Mouse (Mus musculus) limb, embryonic 14.5 days (tissue): ENCODE measurements around the gene Cdk7. TPM values are rescaled to one million over a fixed set of nuclear protein-coding genes. Genes with fewer than 3 reads are reported as not detected.

ENCODE experiments used
- ATAC-seq: fragments of 200-750 bp; cut with Nextera tagmentation; 2 replicates; pipeline ENCODE4 v1.8.0; 2017; ENCODE audit warnings: low read depth, moderate number of reproducible peaks, moderate TSS enrichment; ENCODE audit not compliant: low FRiP score
- DNase-seq: peaks from one replicate; pipeline ENCODE4 v3.0.0-alpha.2; 2015; ENCODE audit warnings: low spot score
- H3K27ac ChIP-seq: fragments of 300-500 bp; sonication (generic); replicated peaks from 2 replicates; pipeline ENCODE4 v1.5.1; 2014; ENCODE audit warnings: low read depth, mild to moderate bottlenecking, low read length, moderate library complexity, mixed read lengths
- H3K27me3 ChIP-seq: fragments of 300-500 bp; sonication (generic); 2 replicates; pipeline ENCODE4 v1.6.1; 2014; ENCODE audit warnings: low read length, mixed read lengths; ENCODE audit not compliant: control insufficient read depth, insufficient read depth
- H3K36me3 ChIP-seq: fragments of 300-500 bp; sonication (generic); 2 replicates; pipeline ENCODE4 v1.6.1; 2014; ENCODE audit warnings: mild to moderate bottlenecking, low read length, moderate library complexity, mixed read lengths; ENCODE audit not compliant: control insufficient read depth, insufficient read depth
- H3K4me1 ChIP-seq: fragments of 300-500 bp; sonication (generic); 2 replicates; pipeline ENCODE4 v1.6.1; 2014; ENCODE audit warnings: antibody characterized with exemption, low read length, mixed read lengths; ENCODE audit not compliant: control insufficient read depth, insufficient read depth
- H3K4me2 ChIP-seq: fragments of 300-500 bp; sonication (generic); replicated peaks from 2 replicates; pipeline ENCODE4 v1.6.1; 2014; ENCODE audit warnings: low read depth, mild to moderate bottlenecking, low read length, moderate library complexity; ENCODE audit not compliant: severe bottlenecking
- H3K4me3 ChIP-seq: fragments of 300-500 bp; sonication (generic); replicated peaks from 2 replicates; pipeline ENCODE4 v1.5.1; 2014; ENCODE audit warnings: low read length
- H3K9ac ChIP-seq: fragments of 300-500 bp; sonication (generic); 2 replicates; pipeline ENCODE4 v1.6.1; 2014; ENCODE audit warnings: mild to moderate bottlenecking, low read depth, low read length, moderate library complexity; ENCODE audit not compliant: severe bottlenecking
- H3K9me3 ChIP-seq: fragments of 300-500 bp; sonication (generic); 2 replicates; pipeline ENCODE4 v1.6.1; 2016; ENCODE audit warnings: low read length; ENCODE audit not compliant: control insufficient read depth
- POLR2A ChIP-seq: fragments of 200-500 bp; IDR thresholded peaks from 2 replicates; pipeline ENCODE4 v1.8.0; 2012; ENCODE audit warnings: inconsistent platforms, mild to moderate bottlenecking, moderate library complexity, borderline replicate concordance; ENCODE audit not compliant: insufficient read depth, insufficient read length; ENCODE audit errors: extremely low read depth
- WGBS: fragments of 180-500 bp; shearing (Covaris S2); extraction: QIAGEN DNeasy Blood & Tissue Kit; methylation state at CpG from one replicate; pipeline ENCODE4 v1.1.7; 2014; 5-methylcytosine and 5-hydroxymethylcytosine counted together
- polyA plus RNA-seq, 2 experiments: library from polyadenylated mRNA; depleted of rRNA in 1 of 2; stranded (reverse) in 1 of 2; unstranded in 1 of 2; fragments of >200 nt; fragmentation: Nextera tagmentation in 1 of 2; extraction: Ambion mirVana in 1 of 2; gene quantifications; 2 replicates each; pipeline versions ENCODE4 v1.2.1 to v1.2.3; 2012 to 2014

Cdk7 gene
- polyA plus RNA-seq, 2 experiments: 60.3 to 94.8 TPM

DNA sequence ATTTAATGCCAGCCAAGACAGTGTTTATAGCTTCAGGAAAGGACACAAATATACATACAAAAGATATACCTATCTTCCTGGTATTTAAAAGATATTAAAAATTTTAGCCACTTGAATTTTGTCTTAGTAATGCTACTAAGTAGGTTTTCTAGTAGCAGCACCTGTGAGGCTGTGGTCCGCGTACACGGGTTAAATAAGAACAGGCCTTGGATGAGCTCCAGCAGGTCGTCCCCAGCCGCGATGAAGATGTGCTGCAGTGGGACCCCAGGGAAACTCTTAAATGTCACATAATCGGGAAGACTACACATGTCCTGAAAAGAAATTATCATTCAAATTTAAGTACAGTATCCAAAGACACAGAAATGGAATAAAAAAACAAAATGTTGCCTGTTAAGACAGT is 24.5 kb downstream of the Cdk7 start:
- no peak overlapping the region for H3K4me3 ChIP-seq
- no peak overlapping the region for H3K9ac ChIP-seq
- no peaks in the 10 kb centered on the region for H3K9me3 ChIP-seq
- WGBS: 94% methylated on average over 7 of the region's 7 CpGs
- peaks cover 92% of the 10 kb centered on the region for H3K36me3 ChIP-seq
- TF ChIP-seq POLR2A: no peak
- DNase-seq: no peak
- no peak for ATAC-seq
- H3K27ac ChIP-seq: no peak overlapping the region
- no peaks in the 10 kb centered on the region for H3K27me3 ChIP-seq
- no peak overlapping the region for H3K4me2 ChIP-seq
- no peaks in the 10 kb centered on the region for H3K4me1 ChIP-seq

DNA sequence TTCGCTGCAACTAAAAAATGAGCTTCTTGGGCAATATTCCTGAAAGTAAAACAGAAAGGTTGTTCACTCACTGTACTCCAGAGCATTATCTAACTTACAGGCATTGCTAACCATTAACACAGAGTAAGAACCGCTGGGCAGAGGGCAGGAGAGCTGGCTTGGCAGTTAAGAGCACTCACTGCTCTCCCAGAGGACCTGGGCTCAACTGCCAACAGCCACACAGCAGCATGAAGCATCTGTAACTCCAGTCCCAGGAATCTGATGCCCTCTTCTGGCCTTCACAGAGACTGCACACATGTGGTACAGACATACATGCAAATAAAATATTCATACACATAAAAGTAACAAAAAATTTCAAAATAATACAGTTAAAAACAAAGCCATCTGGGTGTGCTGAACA is 27.3 kb downstream of the Cdk7 start:
- no peak for TF ChIP-seq POLR2A

DNA sequence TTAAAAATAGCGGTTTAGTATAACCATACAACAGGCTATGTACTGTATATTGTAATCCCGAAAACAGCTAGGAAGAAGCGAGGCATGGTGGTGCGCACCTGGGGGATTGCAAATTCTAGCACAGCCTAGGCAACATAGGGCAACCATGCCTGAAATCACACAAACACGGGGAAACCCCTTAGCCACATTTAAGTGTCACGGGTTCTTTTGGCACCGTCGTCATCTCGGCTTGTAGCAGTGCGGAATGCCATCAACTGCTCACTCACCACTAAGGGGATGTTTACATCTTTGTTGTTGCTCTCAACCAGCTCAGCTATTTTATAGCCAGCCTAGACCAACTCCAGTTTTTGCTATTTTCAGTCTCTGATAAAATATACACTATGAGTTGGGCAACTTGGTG is 31.9 kb downstream of the Cdk7 start:
- DNase-seq: no peak
- no peak overlapping the region for H3K27ac ChIP-seq
- no peaks in the 10 kb centered on the region for H3K9me3 ChIP-seq
- no peaks in the 10 kb centered on the region for H3K27me3 ChIP-seq
- TF ChIP-seq POLR2A: no peak
- H3K9ac ChIP-seq: no peak overlapping the region
- H3K4me1 ChIP-seq: no peaks in the 10 kb centered on the region
- no peak overlapping the region for H3K4me2 ChIP-seq
- H3K36me3 ChIP-seq: peaks cover 77% of the 10 kb centered on the region
- ATAC-seq: no peak
- 94% methylated on average over 10 of the region's 10 CpGs for WGBS
- H3K4me3 ChIP-seq: no peak overlapping the region

More for the DNA sequence above, 27.3 kb downstream of the Cdk7 start:
- Histone ChIP-seq H3K4me1 (no peaks in the 10 kb centered on the region), H3K36me3 (peaks cover 92% of the 10 kb centered on the region), H3K9ac (no peak overlapping the region), H3K4me3 (no peak overlapping the region), H3K4me2 (no peak overlapping the region), H3K9me3 (no peaks in the 10 kb centered on the region), H3K27ac (no peak overlapping the region), H3K27me3 (no peaks in the 10 kb centered on the region)
- DNase-seq: no peak
- ATAC-seq: no peak
- 91% methylated on average over 2 of the region's 2 CpGs for WGBS

DNA sequence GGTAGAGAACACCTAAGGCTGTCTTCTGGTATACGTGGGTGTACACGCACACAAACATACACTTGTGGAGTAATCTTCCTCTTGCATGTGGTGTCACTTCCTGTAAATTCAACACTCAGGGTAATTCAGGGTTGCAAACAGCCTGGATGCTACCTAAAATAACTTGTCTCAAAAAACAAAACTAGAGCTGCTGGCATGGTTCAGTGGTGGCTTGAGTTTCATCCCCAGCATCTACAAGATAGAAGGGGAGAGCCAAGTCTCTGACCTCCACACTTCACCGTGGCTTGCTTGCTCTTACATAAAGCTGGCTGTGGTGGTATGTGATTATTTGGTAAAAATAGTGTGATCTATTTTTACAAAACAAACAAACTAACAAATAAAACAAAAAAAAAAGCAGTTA is 33.2 kb downstream of the Cdk7 start:
- no peak for TF ChIP-seq POLR2A
- DNase-seq (no peak), ATAC-seq (no peak)
- Histone ChIP-seq H3K4me1 (no peaks in the 10 kb centered on the region), H3K9me3 (no peaks in the 10 kb centered on the region), H3K4me2 (no peak overlapping the region), H3K27ac (no peak overlapping the region), H3K27me3 (no peaks in the 10 kb centered on the region), H3K4me3 (no peak overlapping the region), H3K36me3 (peaks cover 65% of the 10 kb centered on the region), H3K9ac (no peak overlapping the region)
- 98% methylated on average over 3 of the region's 3 CpGs for WGBS

DNA sequence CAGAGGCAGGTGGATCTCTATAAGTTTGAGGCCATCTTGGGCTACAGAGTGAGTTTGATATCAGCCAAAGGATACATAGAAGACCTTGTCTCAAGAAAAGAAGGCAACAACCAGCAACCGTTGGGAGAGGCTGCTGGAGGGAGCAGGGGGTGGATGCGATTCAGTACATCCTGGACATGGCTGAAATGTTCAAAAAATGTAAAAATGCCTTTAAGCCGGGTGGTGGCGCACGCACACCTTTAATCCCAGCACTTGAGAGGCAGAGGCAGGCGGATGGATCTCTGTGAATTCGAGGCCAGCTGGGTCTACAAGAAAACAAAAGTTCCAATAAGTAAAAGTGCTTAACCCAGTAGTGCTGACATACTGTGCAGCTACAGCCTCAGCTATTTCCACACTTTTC is 43.2 kb downstream of the Cdk7 start:
- 53% methylated on average over 7 of the region's 7 CpGs for WGBS
- TF ChIP-seq POLR2A: no peak
- no peak overlapping the region for H3K4me2 ChIP-seq

DNA sequence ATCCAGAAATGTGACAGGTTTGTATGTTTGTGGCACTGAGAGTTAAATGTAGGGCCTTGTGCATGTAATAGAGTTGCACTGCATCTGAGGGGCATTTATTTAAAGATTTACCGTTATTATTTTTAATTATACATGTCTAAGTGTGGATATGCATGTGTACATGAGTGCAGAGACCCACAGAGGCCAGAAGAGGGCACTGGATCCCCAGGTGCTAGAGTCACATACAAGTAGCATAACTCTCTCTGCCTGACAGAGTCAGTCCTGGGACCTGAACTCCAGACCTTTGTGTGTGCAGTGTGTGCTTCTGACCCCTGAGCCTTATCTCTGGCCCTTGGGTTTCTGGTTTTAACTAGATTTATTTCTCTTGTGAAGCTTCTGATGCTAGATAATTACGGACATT is 46.4 kb downstream of the Cdk7 start:
- Histone ChIP-seq H3K4me2 (no peak overlapping the region), H3K9ac (no peak overlapping the region), H3K4me3 (no peak overlapping the region), H3K9me3 (no peaks in the 10 kb centered on the region), H3K27me3 (no peaks in the 10 kb centered on the region), H3K36me3 (no peaks in the 10 kb centered on the region), H3K4me1 (no peaks in the 10 kb centered on the region), H3K27ac (no peak overlapping the region)
- no peak for TF ChIP-seq POLR2A
- no peak for DNase-seq
- no peak for ATAC-seq
- 75% methylated on average over 2 of the region's 2 CpGs for WGBS

More for the DNA sequence above, 43.2 kb downstream of the Cdk7 start:
- Histone ChIP-seq H3K36me3 (no peaks in the 10 kb centered on the region), H3K4me3 (no peak overlapping the region), H3K9me3 (no peaks in the 10 kb centered on the region), H3K9ac (no peak overlapping the region), H3K4me1 (no peaks in the 10 kb centered on the region), H3K27ac (no peak overlapping the region), H3K27me3 (no peaks in the 10 kb centered on the region)
- ATAC-seq: no peak
- DNase-seq: no peak
